Mouse (Mus musculus): ENCODE data around the gene Rps8. TPM values are rescaled to one million over a fixed set of nuclear protein-coding genes. Genes with fewer than 3 reads are reported as not detected.
"Not testable (repeated sequence)": the region's sequence is repeated elsewhere in the genome, so short reads cannot be mapped to it uniquely, and the experiment has no call there.

The Rps8 gene
- polyA plus RNA-seq, 1 experiment = 534 TPM

GRCm38 (mm10) chr4:117189382-117189855, 33.4 kb upstream of the Rps8 start:
- TF ChIP-seq POLR2A (IDR thresholded peaks at IDR 0.05; ENCODE audit: low read depth, low read length) (no peak), CTCF (conservative IDR thresholded peaks at IDR 0.05; ENCODE audit: insufficient read depth, insufficient read length, low read depth, low read length) (peak; percentile 71)
- WGBS = under 1% methylated on average over 16 of the region's 16 CpGs
- DNase-seq = peak; percentile 93

DNA sequence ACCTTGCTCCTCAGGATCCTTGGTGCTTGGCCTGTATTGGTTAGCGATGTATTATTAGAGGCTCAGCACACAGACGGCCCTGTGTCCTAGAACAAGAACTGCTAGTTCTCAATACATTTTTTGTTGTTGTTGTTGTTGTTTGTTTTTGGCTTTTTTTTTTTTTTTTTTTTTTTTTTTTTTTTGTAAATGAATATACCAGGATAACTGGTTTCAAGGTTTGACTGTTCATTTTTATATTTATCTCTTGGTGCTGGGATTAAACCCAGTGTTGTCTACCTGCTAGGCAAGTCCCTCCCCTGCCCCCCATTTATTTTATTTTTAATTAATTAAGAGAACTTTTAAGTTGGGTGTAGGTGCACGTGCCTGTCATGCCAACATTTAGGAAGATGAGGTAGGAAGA, 32.9 kb upstream of the Rps8 start:
- Histone ChIP-seq H3K4me1 (ENCODE audit: control insufficient read depth, insufficient read depth, low read length) (peaks cover 6% of the 10 kb centered on the region), H3K27ac (ENCODE audit: insufficient read depth, low read depth, low read length) (peak overlapping the region; percentile 98), H3K27me3 (replicated peaks; ENCODE audit: control insufficient read depth, insufficient read depth, low read length) (no peaks in the 10 kb centered on the region), H3K36me3 (ENCODE audit: control insufficient read depth, insufficient read depth, low read length) (no peaks in the 10 kb centered on the region), H3K4me3 (ENCODE audit: insufficient read depth, low read depth, low read length) (peak overlapping the region; percentile 82)
- WGBS = 45% methylated on average over 3 of the region's 3 CpGs
- no peak for TF ChIP-seq CTCF (conservative IDR thresholded peaks at IDR 0.05; ENCODE audit: insufficient read depth, insufficient read length, low read depth, low read length)
- no peak for TF ChIP-seq POLR2A (IDR thresholded peaks at IDR 0.05; ENCODE audit: low read depth, low read length)
- DNase-seq = no peak

More at GRCm38 (mm10) chr4:117189382-117189855, 33.4 kb upstream of the Rps8 start:
- Histone ChIP-seq H3K36me3 (ENCODE audit: control insufficient read depth, insufficient read depth, low read length) (no peaks in the 10 kb centered on the region), H3K27me3 (replicated peaks; ENCODE audit: control insufficient read depth, insufficient read depth, low read length) (no peaks in the 10 kb centered on the region), H3K4me3 (ENCODE audit: insufficient read depth, low read depth, low read length) (peak overlapping the region; percentile 82), H3K27ac (ENCODE audit: insufficient read depth, low read depth, low read length) (peak overlapping the region; percentile 98), H3K4me1 (ENCODE audit: control insufficient read depth, insufficient read depth, low read length) (peaks cover 6% of the 10 kb centered on the region)

- not testable (repeated sequence) for H3K4me1 ChIP-seq (ENCODE audit: control insufficient read depth, insufficient read depth, low read length); H3K27me3 ChIP-seq (replicated peaks; ENCODE audit: control insufficient read depth, insufficient read depth, low read length); H3K36me3 ChIP-seq (ENCODE audit: control insufficient read depth, insufficient read depth, low read length); DNase-seq
- H3K27ac ChIP-seq (ENCODE audit: insufficient read depth, low read depth, low read length) = peak overlapping the region; percentile 49; the same call in 1 of the 2 replicates
- H3K4me3 ChIP-seq (ENCODE audit: insufficient read depth, low read depth, low read length) = peak overlapping the region; percentile 68
- 9% methylated on average over 9 of the region's 9 CpGs for WGBS
Observed at GRCm38 (mm10) chr4:117182759-117183096, 26.7 kb upstream of the Rps8 start.

- Histone ChIP-seq H3K27me3 (replicated peaks; ENCODE audit: control insufficient read depth, insufficient read depth, low read length) (no peaks in the 10 kb centered on the region), H3K4me1 (ENCODE audit: control insufficient read depth, insufficient read depth, low read length) (peaks cover 3% of the 10 kb centered on the region; the same call in 1 of the 2 replicates), H3K4me3 (ENCODE audit: insufficient read depth, low read depth, low read length) (peak within 1 kb of the TSS; percentile 68), H3K27ac (ENCODE audit: insufficient read depth, low read depth, low read length) (peak within 1 kb of the TSS; percentile 49; the same call in 1 of the 2 replicates), H3K36me3 (ENCODE audit: control insufficient read depth, insufficient read depth, low read length) (no peaks in the 10 kb centered on the region)
- peak; percentile 95 for DNase-seq
- WGBS = 1% methylated on average over 42 of the region's 42 CpGs
- no peak for TF ChIP-seq CTCF (conservative IDR thresholded peaks at IDR 0.05; ENCODE audit: insufficient read depth, insufficient read length, low read depth, low read length)
- no peak for TF ChIP-seq POLR2A (IDR thresholded peaks at IDR 0.05; ENCODE audit: low read depth, low read length)
Observed at GRCm38 (mm10) chr4:117181863-117182758, 26.1 kb upstream of the Rps8 start, which contains the start of gene Kif2c. TSS of gene Kif2c (minus strand) at chr4:117182639.

DNA sequence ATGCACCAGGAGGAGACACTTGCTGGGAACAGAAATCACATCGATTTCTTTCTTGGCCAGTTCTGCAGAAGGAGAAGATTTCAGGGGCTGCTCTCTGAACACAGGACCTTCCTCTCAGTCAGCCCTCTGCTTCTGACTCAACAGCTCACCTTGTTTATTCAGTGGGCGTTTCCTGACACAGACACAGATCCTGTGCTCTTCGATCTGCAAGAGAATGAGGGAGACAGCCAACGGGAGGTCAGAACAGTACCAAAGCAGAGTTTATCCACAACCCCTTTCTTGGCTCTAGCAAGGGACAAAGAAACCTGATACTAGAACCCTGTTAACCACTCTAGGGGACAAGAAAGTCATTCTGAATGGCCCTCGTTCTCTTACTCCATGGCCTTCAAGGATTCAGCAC, 13.9 kb upstream of the Rps8 start:
- 88% methylated on average over 5 of the region's 5 CpGs for WGBS
- no peak for DNase-seq
- H3K4me3 ChIP-seq (ENCODE audit: insufficient read depth, low read depth, low read length) = no peak overlapping the region
- no peaks in the 10 kb centered on the region for H3K36me3 ChIP-seq (ENCODE audit: control insufficient read depth, insufficient read depth, low read length)
- TF ChIP-seq POLR2A (IDR thresholded peaks at IDR 0.05; ENCODE audit: low read depth, low read length) = no peak
- TF ChIP-seq CTCF (conservative IDR thresholded peaks at IDR 0.05; ENCODE audit: insufficient read depth, insufficient read length, low read depth, low read length) = no peak
- no peaks in the 10 kb centered on the region for H3K4me1 ChIP-seq (ENCODE audit: control insufficient read depth, insufficient read depth, low read length)
- H3K27ac ChIP-seq (ENCODE audit: insufficient read depth, low read depth, low read length) = no peak overlapping the region
- no peaks in the 10 kb centered on the region for H3K27me3 ChIP-seq (replicated peaks; ENCODE audit: control insufficient read depth, insufficient read depth, low read length)

DNA sequence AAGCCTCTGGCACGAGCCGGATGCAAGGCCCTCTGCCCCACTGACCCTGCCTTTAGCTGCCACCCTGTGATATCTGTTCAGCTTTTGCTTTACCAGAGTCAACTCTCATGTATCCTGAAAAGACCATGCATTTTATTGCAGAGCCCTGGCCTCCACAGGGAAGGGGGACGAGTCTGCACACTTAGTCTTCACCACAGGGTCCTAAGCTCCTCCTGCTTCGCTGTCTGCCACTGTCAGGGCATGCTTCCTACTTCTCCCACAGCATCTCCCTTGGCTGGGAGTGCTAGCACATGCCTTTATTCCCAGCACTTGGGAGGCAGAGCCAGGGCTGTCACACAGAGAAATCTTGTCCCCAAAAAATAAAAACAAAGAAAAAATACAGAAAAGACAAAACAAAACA, 5.1 kb upstream of the Rps8 start:
- 82% methylated on average over 4 of the region's 4 CpGs for WGBS
- Histone ChIP-seq H3K4me3 (ENCODE audit: insufficient read depth, low read depth, low read length) (no peak overlapping the region), H3K36me3 (ENCODE audit: control insufficient read depth, insufficient read depth, low read length) (no peaks in the 10 kb centered on the region), H3K4me1 (ENCODE audit: control insufficient read depth, insufficient read depth, low read length) (no peaks in the 10 kb centered on the region), H3K27me3 (replicated peaks; ENCODE audit: control insufficient read depth, insufficient read depth, low read length) (no peaks in the 10 kb centered on the region), H3K27ac (ENCODE audit: insufficient read depth, low read depth, low read length) (no peak overlapping the region)
- TF ChIP-seq POLR2A (IDR thresholded peaks at IDR 0.05; ENCODE audit: low read depth, low read length) (no peak), CTCF (conservative IDR thresholded peaks at IDR 0.05; ENCODE audit: insufficient read depth, insufficient read length, low read depth, low read length) (no peak)
- no peak for DNase-seq

GRCm38 (mm10) chr4:117159666-117160065, 3.6 kb upstream of the Rps8 start:
- H3K27ac ChIP-seq (ENCODE audit: insufficient read depth, low read depth, low read length) = no peak overlapping the region
- DNase-seq = no peak
- H3K4me3 ChIP-seq (ENCODE audit: insufficient read depth, low read depth, low read length) = no peak overlapping the region
- no peaks in the 10 kb centered on the region for H3K4me1 ChIP-seq (ENCODE audit: control insufficient read depth, insufficient read depth, low read length)
- no peak for TF ChIP-seq CTCF (conservative IDR thresholded peaks at IDR 0.05; ENCODE audit: insufficient read depth, insufficient read length, low read depth, low read length)
- TF ChIP-seq POLR2A (IDR thresholded peaks at IDR 0.05; ENCODE audit: low read depth, low read length) = no peak
- H3K27me3 ChIP-seq (replicated peaks; ENCODE audit: control insufficient read depth, insufficient read depth, low read length) = no peaks in the 10 kb centered on the region
- no peaks in the 10 kb centered on the region for H3K36me3 ChIP-seq (ENCODE audit: control insufficient read depth, insufficient read depth, low read length)
- WGBS = 73% methylated on average over 10 of the region's 10 CpGs

Data from kidney, adult 2 months (tissue).